Mouse (Mus musculus): ENCODE results near the gene Rgr. TPM values are rescaled to one million over a fixed set of nuclear protein-coding genes. Genes with fewer than 3 reads are reported as not detected.

Rgr gene
- not detected in 2 replicates for total RNA-seq (2014; fragmentation: Nextera tagmentation)
- total RNA-seq (2017) = 0.05 TPM in 1 of 2 replicates, not detected in the other
- polyA plus RNA-seq (2012) = not detected in 2 replicates

DNA sequence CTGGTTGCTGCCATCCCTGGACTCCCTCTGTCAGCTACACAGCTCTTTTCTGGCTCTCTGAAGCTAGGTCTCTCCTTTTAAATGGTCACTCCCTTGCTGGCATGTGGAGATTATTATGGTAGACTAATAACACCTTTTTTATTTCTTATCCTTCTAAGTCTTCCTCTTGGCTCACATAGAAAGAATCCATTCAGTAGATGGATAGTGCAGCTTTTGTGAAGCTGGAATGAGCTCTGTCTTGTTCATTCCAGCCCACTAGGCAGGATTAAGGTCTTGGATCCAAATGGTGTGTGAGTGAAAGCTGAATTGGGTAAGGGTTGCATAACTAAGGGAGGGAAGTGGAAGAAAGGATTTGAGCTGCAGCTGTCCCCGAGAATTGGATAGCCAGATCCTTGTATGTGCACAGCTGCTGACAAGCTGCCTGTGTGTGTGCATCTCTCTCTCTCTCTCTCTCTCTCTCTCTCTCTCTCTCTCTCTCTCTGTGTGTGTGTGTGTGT, at the start of gene Rgr:
Rgr (minus strand) TSS at position 51 of the 497 bp plus-strand sequence.
- Histone ChIP-seq H3K27me3 (ENCODE audit: insufficient read depth, low read length) (peaks cover 5% of the 10 kb centered on the region; the same call in 1 of the 2 replicates), H3K4me3 (ENCODE audit: low read depth, low read length) (no peak within 1 kb of the TSS), H3K4me1 (ENCODE audit: insufficient read depth, low read depth, low read length) (no peaks in the 10 kb centered on the region), H3K36me3 (replicated peaks) (no peaks in the 10 kb centered on the region), H3K9me3 (replicated peaks) (no peaks in the 10 kb centered on the region)
- TF ChIP-seq GATA2 (IDR thresholded peaks at IDR 0.05; ENCODE audit: borderline replicate concordance, low read depth, low read length) = no peak
- ATAC-seq (ENCODE audit: extremely low read depth, insufficient number of reproducible peaks, low FRiP score, poor library complexity, severe bottlenecking) (no peak), DNase-seq (ENCODE audit: low spot score) (no peak)

DNA sequence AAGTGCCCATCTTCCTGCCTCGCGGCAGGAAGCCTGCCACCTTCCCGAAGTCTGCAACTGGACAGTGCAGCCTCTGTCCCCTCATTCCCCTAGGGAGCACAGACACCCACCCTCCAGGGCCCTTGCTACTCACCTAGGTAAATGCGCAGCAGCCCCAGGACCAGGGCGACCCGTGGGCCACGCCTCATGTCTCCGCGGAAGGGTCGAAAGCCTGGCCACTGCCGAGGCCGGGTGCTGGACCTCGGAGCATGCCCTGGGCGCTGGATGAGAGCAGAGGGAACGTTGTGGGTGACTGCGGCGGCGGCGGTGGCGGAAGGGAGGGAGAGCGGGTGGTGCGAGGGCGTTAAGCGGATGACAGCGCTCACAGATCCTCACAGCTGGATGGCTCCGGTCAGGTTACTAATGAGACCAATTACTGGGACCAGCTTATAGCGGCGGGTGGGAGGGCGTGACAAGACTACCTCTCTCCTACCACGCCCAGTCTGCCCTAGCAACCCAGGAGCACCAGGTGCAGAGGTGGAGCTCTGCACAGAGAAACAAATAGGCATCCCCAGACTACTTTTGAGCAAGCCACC, 49.3 kb upstream of the Rgr start, which contains the start of gene Cdhr1:
Cdhr1 (minus strand) TSS at position 392 of the 575 bp plus-strand sequence.
- TF ChIP-seq TAL1 (conservative IDR thresholded peaks at IDR 0.05; ENCODE audit: low read depth, low read length) = no peak
- no peak for TF ChIP-seq GATA2 (IDR thresholded peaks at IDR 0.05; ENCODE audit: borderline replicate concordance, low read depth, low read length)
- TF ChIP-seq GATA1 (IDR thresholded peaks at IDR 0.05; ENCODE audit: borderline replicate concordance, low read length) = no peak
- no peak for TF ChIP-seq POLR2AphosphoS5 (IDR thresholded peaks at IDR 0.05; ENCODE audit: insufficient replicate concordance, low read depth, low read length)
- TF ChIP-seq CTCF (IDR thresholded peaks at IDR 0.05; ENCODE audit: low read depth, low read length) = no peak
- no peak for DNase-seq (ENCODE audit: low spot score)
- no peak for ATAC-seq (ENCODE audit: extremely low read depth, insufficient number of reproducible peaks, low FRiP score, poor library complexity, severe bottlenecking)

DNA sequence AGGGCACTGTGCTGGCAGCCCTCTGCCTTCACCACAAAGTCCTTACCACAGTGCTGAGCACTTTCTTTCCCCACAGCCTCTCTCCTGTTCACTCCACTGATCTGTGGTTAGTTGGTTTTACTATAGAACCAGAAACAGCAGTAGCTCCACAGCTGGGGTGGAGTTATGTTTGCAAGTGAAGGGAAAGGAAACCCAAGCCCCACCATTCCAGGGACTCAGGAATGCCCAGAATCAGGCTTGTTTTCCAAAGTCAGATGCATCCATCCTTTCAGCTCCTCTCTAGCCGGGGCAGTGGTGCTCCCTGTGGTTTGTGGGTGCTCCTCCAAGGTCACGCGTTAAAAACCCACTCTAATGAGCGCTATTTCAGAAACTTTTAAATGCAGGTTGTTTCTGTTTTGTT, 46.8 kb upstream of the Rgr start:
- H3K9me3 ChIP-seq (replicated peaks) = no peaks in the 10 kb centered on the region
- ATAC-seq (ENCODE audit: extremely low read depth, insufficient number of reproducible peaks, low FRiP score, poor library complexity, severe bottlenecking) = no peak
- peaks cover 14% of the 10 kb centered on the region; the same call in 1 of the 2 replicates for H3K27me3 ChIP-seq (ENCODE audit: insufficient read depth, low read length)
- no peak for DNase-seq (ENCODE audit: low spot score)
- H3K4me3 ChIP-seq (ENCODE audit: low read depth, low read length) = no peak overlapping the region
- TF ChIP-seq CTCF (IDR thresholded peaks at IDR 0.05; ENCODE audit: low read depth, low read length) = no peak
- TF ChIP-seq TAL1 (conservative IDR thresholded peaks at IDR 0.05; ENCODE audit: low read depth, low read length) = no peak
- no peak for TF ChIP-seq POLR2AphosphoS5 (IDR thresholded peaks at IDR 0.05; ENCODE audit: insufficient replicate concordance, low read depth, low read length)
- no peak for TF ChIP-seq GATA2 (IDR thresholded peaks at IDR 0.05; ENCODE audit: borderline replicate concordance, low read depth, low read length)
- TF ChIP-seq GATA1 (IDR thresholded peaks at IDR 0.05; ENCODE audit: borderline replicate concordance, low read length) = no peak
- H3K4me1 ChIP-seq (ENCODE audit: insufficient read depth, low read depth, low read length) = no peaks in the 10 kb centered on the region
- H3K36me3 ChIP-seq (replicated peaks) = no peaks in the 10 kb centered on the region

More for the DNA sequence above, 49.3 kb upstream of the Rgr start, which contains the start of gene Cdhr1:
- Histone ChIP-seq H3K4me1 (ENCODE audit: insufficient read depth, low read depth, low read length) (no peaks in the 10 kb centered on the region), H3K27me3 (ENCODE audit: insufficient read depth, low read length) (peaks cover 14% of the 10 kb centered on the region; the same call in 1 of the 2 replicates), H3K4me3 (ENCODE audit: low read depth, low read length) (no peak within 1 kb of the TSS), H3K9me3 (replicated peaks) (no peaks in the 10 kb centered on the region), H3K36me3 (replicated peaks) (no peaks in the 10 kb centered on the region)

DNA sequence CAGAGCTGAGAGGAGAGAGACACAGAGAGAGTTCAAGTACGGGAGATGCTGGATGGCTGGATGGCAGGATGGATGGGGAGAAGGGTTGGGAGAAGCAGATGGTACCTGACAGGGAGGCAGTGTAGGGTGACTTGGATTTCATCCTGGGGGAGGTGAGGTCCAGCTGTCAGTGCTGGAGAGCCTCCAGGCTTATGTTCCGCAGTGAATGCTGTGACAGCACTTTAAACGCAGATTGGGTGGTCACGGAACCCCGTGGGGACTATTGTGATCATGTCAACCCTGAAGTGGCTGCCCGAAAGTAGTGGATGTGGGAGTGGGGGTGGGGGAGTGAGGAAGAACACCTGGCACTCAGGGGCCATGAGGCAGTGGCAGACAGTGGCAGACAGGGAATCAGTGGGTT, 45.7 kb upstream of the Rgr start:
- peaks cover 14% of the 10 kb centered on the region; the same call in 1 of the 2 replicates for H3K27me3 ChIP-seq (ENCODE audit: insufficient read depth, low read length)

DNA sequence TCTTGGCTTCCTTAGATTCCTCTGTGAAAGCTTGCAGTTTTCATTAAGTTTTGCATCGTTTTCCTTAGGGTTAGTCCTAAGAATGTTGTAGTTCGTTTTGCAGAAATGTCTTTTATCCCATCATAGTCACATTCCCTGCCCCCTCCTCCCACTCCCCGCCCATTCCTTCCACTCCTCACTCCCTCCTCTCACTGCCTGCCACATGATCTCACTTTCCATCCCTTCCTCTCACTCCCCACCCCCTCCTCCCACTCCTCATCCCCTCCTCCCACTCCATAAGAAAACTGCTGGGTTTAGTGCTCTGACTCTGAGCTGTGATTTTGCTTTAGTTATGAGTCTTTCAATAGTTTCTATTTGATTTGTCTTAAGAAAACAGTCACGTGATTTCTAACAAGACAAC, 35.0 kb upstream of the Rgr start:
- no peaks in the 10 kb centered on the region for H3K4me1 ChIP-seq (ENCODE audit: insufficient read depth, low read depth, low read length)
- TF ChIP-seq POLR2AphosphoS5 (IDR thresholded peaks at IDR 0.05; ENCODE audit: insufficient replicate concordance, low read depth, low read length) (no peak), TAL1 (conservative IDR thresholded peaks at IDR 0.05; ENCODE audit: low read depth, low read length) (no peak), GATA1 (IDR thresholded peaks at IDR 0.05; ENCODE audit: borderline replicate concordance, low read length) (no peak), CTCF (IDR thresholded peaks at IDR 0.05; ENCODE audit: low read depth, low read length) (no peak), GATA2 (IDR thresholded peaks at IDR 0.05; ENCODE audit: borderline replicate concordance, low read depth, low read length) (no peak)
- no peaks in the 10 kb centered on the region for H3K27me3 ChIP-seq (ENCODE audit: insufficient read depth, low read length)
- ATAC-seq (ENCODE audit: extremely low read depth, insufficient number of reproducible peaks, low FRiP score, poor library complexity, severe bottlenecking) = no peak
- no peaks in the 10 kb centered on the region for H3K36me3 ChIP-seq (replicated peaks)
- H3K9me3 ChIP-seq (replicated peaks) = no peaks in the 10 kb centered on the region
- no peak overlapping the region for H3K4me3 ChIP-seq (ENCODE audit: low read depth, low read length)
- DNase-seq (ENCODE audit: low spot score) = no peak

More for the DNA sequence above, 45.7 kb upstream of the Rgr start:
- no peak overlapping the region for H3K4me3 ChIP-seq (ENCODE audit: low read depth, low read length)
- no peak for ATAC-seq (ENCODE audit: extremely low read depth, insufficient number of reproducible peaks, low FRiP score, poor library complexity, severe bottlenecking)
- TF ChIP-seq GATA2 (IDR thresholded peaks at IDR 0.05; ENCODE audit: borderline replicate concordance, low read depth, low read length) = no peak
- no peak for TF ChIP-seq TAL1 (conservative IDR thresholded peaks at IDR 0.05; ENCODE audit: low read depth, low read length)
- no peak for TF ChIP-seq POLR2AphosphoS5 (IDR thresholded peaks at IDR 0.05; ENCODE audit: insufficient replicate concordance, low read depth, low read length)
- TF ChIP-seq GATA1 (IDR thresholded peaks at IDR 0.05; ENCODE audit: borderline replicate concordance, low read length) = no peak
- TF ChIP-seq CTCF (IDR thresholded peaks at IDR 0.05; ENCODE audit: low read depth, low read length) = no peak
- no peaks in the 10 kb centered on the region for H3K9me3 ChIP-seq (replicated peaks)
- no peak for DNase-seq (ENCODE audit: low spot score)
- H3K36me3 ChIP-seq (replicated peaks) = no peaks in the 10 kb centered on the region
- H3K4me1 ChIP-seq (ENCODE audit: insufficient read depth, low read depth, low read length) = no peaks in the 10 kb centered on the region

DNA sequence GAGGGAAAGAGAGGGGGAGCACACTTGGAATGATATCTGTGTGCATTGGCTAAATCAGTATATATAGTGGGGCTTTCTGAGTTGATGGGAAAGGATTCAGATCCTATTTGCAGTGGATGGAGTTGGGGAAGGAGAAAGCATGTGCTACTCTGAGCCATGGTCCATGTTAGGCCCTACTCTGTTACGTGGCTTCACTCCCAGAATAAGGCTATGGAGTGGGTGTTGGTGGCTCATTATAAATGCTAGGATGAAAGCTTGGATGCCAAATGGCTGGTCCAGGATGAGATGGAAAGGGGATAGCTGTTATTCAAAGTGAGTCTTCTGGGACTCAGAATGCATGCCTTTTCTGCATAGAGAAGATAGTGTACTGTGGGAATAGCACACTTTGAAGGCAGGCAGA, 32.0 kb upstream of the Rgr start:
- DNase-seq (ENCODE audit: low spot score) (no peak), ATAC-seq (ENCODE audit: extremely low read depth, insufficient number of reproducible peaks, low FRiP score, poor library complexity, severe bottlenecking) (no peak)
- H3K4me3 ChIP-seq (ENCODE audit: low read depth, low read length) = no peak overlapping the region
- no peak for TF ChIP-seq CTCF (IDR thresholded peaks at IDR 0.05; ENCODE audit: low read depth, low read length)
- TF ChIP-seq GATA2 (IDR thresholded peaks at IDR 0.05; ENCODE audit: borderline replicate concordance, low read depth, low read length) = no peak
- no peak for TF ChIP-seq TAL1 (conservative IDR thresholded peaks at IDR 0.05; ENCODE audit: low read depth, low read length)
- TF ChIP-seq GATA1 (IDR thresholded peaks at IDR 0.05; ENCODE audit: borderline replicate concordance, low read length) = no peak
- no peak for TF ChIP-seq POLR2AphosphoS5 (IDR thresholded peaks at IDR 0.05; ENCODE audit: insufficient replicate concordance, low read depth, low read length)
- no peaks in the 10 kb centered on the region for H3K27me3 ChIP-seq (ENCODE audit: insufficient read depth, low read length)
- no peaks in the 10 kb centered on the region for H3K9me3 ChIP-seq (replicated peaks)
- no peaks in the 10 kb centered on the region for H3K4me1 ChIP-seq (ENCODE audit: insufficient read depth, low read depth, low read length)
- no peaks in the 10 kb centered on the region for H3K36me3 ChIP-seq (replicated peaks)
